Mouse (Mus musculus): Measurements from ENCODE around the gene Sik2. TPM values are rescaled to one million over a fixed set of nuclear protein-coding genes. Genes with fewer than 3 reads are reported as not detected.

The Sik2 gene
- polyA plus RNA-seq, 1 experiment from 2014 or later, result 16.1 TPM

GRCm38 (mm10) chr9:50941804-50942401 lies 67.0 kb downstream of the Sik2 start:
- no peak overlapping the region for H3K9ac ChIP-seq (replicated peaks; ENCODE audit: low read depth, low read length)
- H3K4me2 ChIP-seq (ENCODE audit: low read depth, low read length), result no peak overlapping the region
- no peak for ATAC-seq (ENCODE audit: low read depth)
- H3K4me1 ChIP-seq (ENCODE audit: control insufficient read depth, insufficient read depth, low read length), result no peaks in the 10 kb centered on the region
- no peaks in the 10 kb centered on the region for H3K36me3 ChIP-seq (ENCODE audit: control insufficient read depth, insufficient read depth, low read length)
- no peak overlapping the region for H3K27ac ChIP-seq (ENCODE audit: low read depth, low read length)
- no peaks in the 10 kb centered on the region for H3K9me3 ChIP-seq (ENCODE audit: control insufficient read depth, low read length)
- 85% methylated on average over 3 of the region's 3 CpGs for WGBS
- H3K27me3 ChIP-seq (ENCODE audit: control insufficient read depth, insufficient read depth, low read length), result no peaks in the 10 kb centered on the region
- no peak overlapping the region for H3K4me3 ChIP-seq (ENCODE audit: low read depth, low read length)

GRCm38 (mm10) chr9:50929986-50930385 lies 78.9 kb downstream of the Sik2 start:
- Histone ChIP-seq H3K4me1 (ENCODE audit: control insufficient read depth, insufficient read depth, low read length) (no peaks in the 10 kb centered on the region), H3K9me3 (ENCODE audit: control insufficient read depth, low read length) (no peaks in the 10 kb centered on the region), H3K4me3 (ENCODE audit: low read depth, low read length) (no peak overlapping the region), H3K27ac (ENCODE audit: low read depth, low read length) (no peak overlapping the region), H3K4me2 (ENCODE audit: low read depth, low read length) (no peak overlapping the region), H3K36me3 (ENCODE audit: control insufficient read depth, insufficient read depth, low read length) (no peaks in the 10 kb centered on the region), H3K9ac (replicated peaks; ENCODE audit: low read depth, low read length) (no peak overlapping the region), H3K27me3 (ENCODE audit: control insufficient read depth, insufficient read depth, low read length) (no peaks in the 10 kb centered on the region)
- ATAC-seq (ENCODE audit: low read depth), result no peak

DNA sequence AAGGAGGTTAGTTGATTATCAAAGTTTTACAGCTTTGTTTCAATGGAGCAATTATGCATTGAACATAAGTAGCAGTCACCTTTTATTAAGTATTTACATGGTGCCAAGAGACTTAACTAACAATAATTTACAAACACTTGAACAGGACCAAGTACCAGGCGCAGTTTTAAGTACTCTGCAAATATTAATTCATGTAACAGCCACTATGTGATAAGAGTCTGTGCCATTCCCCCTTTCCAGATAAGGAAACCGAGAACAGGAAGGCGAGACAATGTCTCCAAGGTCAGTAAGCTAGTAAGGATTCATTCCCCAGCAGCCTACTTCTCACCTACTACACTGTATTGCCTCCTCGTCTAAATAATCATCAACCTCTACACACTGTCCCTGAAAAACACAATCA lies 83.1 kb downstream of the Sik2 start:
- Histone ChIP-seq H3K36me3 (ENCODE audit: control insufficient read depth, insufficient read depth, low read length) (no peaks in the 10 kb centered on the region), H3K27ac (ENCODE audit: low read depth, low read length) (no peak overlapping the region), H3K9me3 (ENCODE audit: control insufficient read depth, low read length) (no peaks in the 10 kb centered on the region), H3K27me3 (ENCODE audit: control insufficient read depth, insufficient read depth, low read length) (no peaks in the 10 kb centered on the region), H3K9ac (replicated peaks; ENCODE audit: low read depth, low read length) (no peak overlapping the region), H3K4me2 (ENCODE audit: low read depth, low read length) (no peak overlapping the region), H3K4me3 (ENCODE audit: low read depth, low read length) (no peak overlapping the region), H3K4me1 (ENCODE audit: control insufficient read depth, insufficient read depth, low read length) (no peaks in the 10 kb centered on the region)
- ATAC-seq (ENCODE audit: low read depth), result no peak
- WGBS, result 94% methylated on average over 4 of the region's 4 CpGs

- H3K27me3 ChIP-seq (ENCODE audit: control insufficient read depth, insufficient read depth, low read length), result no peaks in the 10 kb centered on the region
- no peak overlapping the region for H3K27ac ChIP-seq (ENCODE audit: low read depth, low read length)
- no peak for ATAC-seq (ENCODE audit: low read depth)
- H3K36me3 ChIP-seq (ENCODE audit: control insufficient read depth, insufficient read depth, low read length), result no peaks in the 10 kb centered on the region
- no peak overlapping the region for H3K4me3 ChIP-seq (ENCODE audit: low read depth, low read length)
- no peak overlapping the region for H3K9ac ChIP-seq (replicated peaks; ENCODE audit: low read depth, low read length)
- H3K9me3 ChIP-seq (ENCODE audit: control insufficient read depth, low read length), result no peaks in the 10 kb centered on the region
- no peak overlapping the region for H3K4me2 ChIP-seq (ENCODE audit: low read depth, low read length)
- H3K4me1 ChIP-seq (ENCODE audit: control insufficient read depth, insufficient read depth, low read length), result no peaks in the 10 kb centered on the region
Observed at GRCm38 (mm10) chr9:50924454-50924853, 84.4 kb downstream of the Sik2 start.

DNA sequence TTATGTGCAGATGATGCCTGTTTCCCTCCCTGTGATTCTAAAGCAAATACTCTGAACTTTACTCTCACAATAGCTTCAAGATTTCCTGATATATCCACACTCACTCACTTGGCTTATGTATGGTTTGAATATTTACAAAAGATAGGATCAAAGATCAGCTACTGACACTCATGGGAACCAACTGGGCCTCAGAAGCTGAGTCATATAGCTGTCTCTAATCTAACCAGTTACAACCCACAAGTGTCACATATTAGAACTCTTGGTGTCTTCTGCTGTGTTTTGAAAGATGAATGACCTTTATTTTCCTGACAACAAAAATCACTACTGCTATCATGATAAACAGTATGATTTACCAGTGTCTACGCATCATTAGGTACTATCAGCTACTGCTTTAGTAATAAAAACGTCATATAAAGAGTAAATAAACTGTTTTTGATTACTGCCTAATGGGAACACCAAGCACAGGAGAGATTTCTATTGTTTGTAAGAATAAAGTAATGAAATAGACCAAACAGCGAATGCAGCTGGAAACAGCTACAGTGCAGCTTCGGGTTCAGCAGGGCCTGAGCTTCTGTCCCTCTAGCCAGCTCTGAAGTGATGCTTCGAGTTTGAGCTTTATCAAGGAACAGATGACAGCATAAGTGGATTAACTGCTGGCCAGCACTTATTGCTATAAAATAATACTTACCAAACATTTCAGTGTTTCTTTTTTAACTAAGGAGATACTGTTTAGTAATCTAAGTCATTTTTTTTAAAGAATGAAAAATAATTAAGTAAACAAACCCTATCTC lies 86.3 kb downstream of the Sik2 start:
- no peak overlapping the region for H3K4me2 ChIP-seq (ENCODE audit: low read depth, low read length)
- no peaks in the 10 kb centered on the region for H3K27me3 ChIP-seq (ENCODE audit: control insufficient read depth, insufficient read depth, low read length)
- H3K4me3 ChIP-seq (ENCODE audit: low read depth, low read length), result no peak overlapping the region
- no peak for ATAC-seq (ENCODE audit: low read depth)
- no peaks in the 10 kb centered on the region for H3K36me3 ChIP-seq (ENCODE audit: control insufficient read depth, insufficient read depth, low read length)
- no peak overlapping the region for H3K9ac ChIP-seq (replicated peaks; ENCODE audit: low read depth, low read length)
- 0 out of 2 replicates have a peak, but pooled peaks cover 4% of the 10 kb centered on the region for H3K4me1 ChIP-seq (ENCODE audit: control insufficient read depth, insufficient read depth, low read length)
- 66% methylated on average over 5 of the region's 5 CpGs for WGBS
- no peak overlapping the region for H3K27ac ChIP-seq (ENCODE audit: low read depth, low read length)
- no peaks in the 10 kb centered on the region for H3K9me3 ChIP-seq (ENCODE audit: control insufficient read depth, low read length)

DNA sequence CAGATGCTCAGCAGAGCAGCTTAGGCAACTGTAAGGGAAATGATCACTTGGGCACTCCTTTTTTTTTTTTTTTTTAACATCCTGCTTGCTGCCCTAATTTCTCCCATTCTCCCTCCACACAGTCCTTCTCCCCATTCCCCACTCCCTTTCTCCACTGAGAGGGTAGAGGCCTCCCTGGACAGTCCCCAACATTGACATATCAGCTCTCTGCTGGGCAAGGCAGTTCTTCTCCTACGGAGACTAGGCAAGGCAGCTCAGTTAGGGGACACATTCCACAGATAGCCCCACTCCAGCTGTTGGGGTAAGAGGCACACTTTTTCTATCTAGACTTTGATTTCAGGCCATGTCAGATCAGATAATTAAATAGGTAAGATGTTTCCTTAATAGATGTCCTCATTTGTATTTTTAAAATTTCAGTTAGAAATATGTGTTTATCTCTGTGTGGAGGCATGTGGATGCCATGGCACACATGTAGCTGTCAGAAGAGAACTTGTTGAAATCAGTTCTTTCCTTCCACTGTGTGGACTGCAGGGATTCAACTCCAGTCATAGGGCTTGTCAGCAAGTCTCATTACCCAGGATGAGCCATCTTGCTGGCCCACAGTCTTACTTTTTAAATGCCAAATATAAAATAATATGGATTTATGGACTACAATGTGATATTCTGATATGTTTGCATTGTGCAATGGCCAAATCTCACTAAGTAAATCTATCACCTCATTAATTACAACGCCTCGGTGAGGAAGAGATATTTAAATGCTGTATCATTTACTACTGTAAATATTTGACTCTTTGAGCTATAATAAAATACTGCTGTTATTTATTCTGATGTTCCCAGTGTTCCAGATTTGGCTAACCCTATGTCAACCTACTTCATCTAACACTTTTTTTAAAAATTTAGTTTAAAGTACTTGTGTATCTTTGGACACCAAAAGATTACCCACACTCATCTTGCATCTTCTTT lies 87.7 kb downstream of the Sik2 start:
- no peak overlapping the region for H3K27ac ChIP-seq (ENCODE audit: low read depth, low read length)

GRCm38 (mm10) chr9:50919554-50919953 lies 89.3 kb downstream of the Sik2 start:
- Histone ChIP-seq H3K4me3 (ENCODE audit: low read depth, low read length) (no peak overlapping the region), H3K27me3 (ENCODE audit: control insufficient read depth, insufficient read depth, low read length) (no peaks in the 10 kb centered on the region), H3K36me3 (ENCODE audit: control insufficient read depth, insufficient read depth, low read length) (no peaks in the 10 kb centered on the region), H3K27ac (ENCODE audit: low read depth, low read length) (no peak overlapping the region), H3K4me2 (ENCODE audit: low read depth, low read length) (no peak overlapping the region), H3K4me1 (ENCODE audit: control insufficient read depth, insufficient read depth, low read length) (0 out of 2 replicates have a peak, but pooled peaks cover 4% of the 10 kb centered on the region), H3K9ac (replicated peaks; ENCODE audit: low read depth, low read length) (no peak overlapping the region), H3K9me3 (ENCODE audit: control insufficient read depth, low read length) (no peaks in the 10 kb centered on the region)
- ATAC-seq (ENCODE audit: low read depth), result no peak
- WGBS, result 96% methylated on average over 2 of the region's 2 CpGs

More for the DNA sequence above, 87.7 kb downstream of the Sik2 start:
- no peaks in the 10 kb centered on the region for H3K36me3 ChIP-seq (ENCODE audit: control insufficient read depth, insufficient read depth, low read length)
- no peaks in the 10 kb centered on the region for H3K27me3 ChIP-seq (ENCODE audit: control insufficient read depth, insufficient read depth, low read length)
- no peak overlapping the region for H3K4me2 ChIP-seq (ENCODE audit: low read depth, low read length)
- 0 out of 2 replicates have a peak, but pooled peaks cover 4% of the 10 kb centered on the region for H3K4me1 ChIP-seq (ENCODE audit: control insufficient read depth, insufficient read depth, low read length)
- no peak overlapping the region for H3K4me3 ChIP-seq (ENCODE audit: low read depth, low read length)
- H3K9ac ChIP-seq (replicated peaks; ENCODE audit: low read depth, low read length), result no peak overlapping the region
- WGBS, result 83% methylated on average over 3 of the region's 3 CpGs
- no peak for ATAC-seq (ENCODE audit: low read depth)
- H3K9me3 ChIP-seq (ENCODE audit: control insufficient read depth, low read length), result no peaks in the 10 kb centered on the region

DNA sequence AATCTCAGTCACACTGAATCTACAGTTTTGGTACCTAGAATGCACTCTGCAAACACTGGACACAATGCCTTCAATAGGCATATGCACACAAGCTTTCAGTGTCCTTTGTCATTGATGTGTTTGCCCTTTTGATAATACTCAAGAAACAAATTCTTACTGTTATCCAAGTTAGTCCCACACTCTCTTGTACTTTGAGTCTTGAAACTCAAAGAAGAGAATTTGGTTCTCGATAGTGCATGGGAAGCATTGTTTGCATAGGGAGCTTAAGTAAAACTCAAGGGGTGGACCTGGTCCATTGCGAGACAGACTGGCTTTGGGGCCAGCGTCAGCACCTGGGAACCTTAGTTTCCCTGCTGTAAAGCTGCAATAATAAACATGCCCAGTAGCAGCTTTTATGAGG lies 90.7 kb downstream of the Sik2 start:
- no peak overlapping the region for H3K4me3 ChIP-seq (ENCODE audit: low read depth, low read length)
- WGBS, result 69% methylated on average over 3 of the region's 3 CpGs
- ATAC-seq (ENCODE audit: low read depth), result no peak
- 0 out of 2 replicates have a peak, but pooled peaks cover 4% of the 10 kb centered on the region for H3K4me1 ChIP-seq (ENCODE audit: control insufficient read depth, insufficient read depth, low read length)
- no peak overlapping the region for H3K27ac ChIP-seq (ENCODE audit: low read depth, low read length)
- no peak overlapping the region for H3K4me2 ChIP-seq (ENCODE audit: low read depth, low read length)
- H3K9ac ChIP-seq (replicated peaks; ENCODE audit: low read depth, low read length), result no peak overlapping the region
- H3K36me3 ChIP-seq (ENCODE audit: control insufficient read depth, insufficient read depth, low read length), result no peaks in the 10 kb centered on the region
- no peaks in the 10 kb centered on the region for H3K27me3 ChIP-seq (ENCODE audit: control insufficient read depth, insufficient read depth, low read length)
- no peaks in the 10 kb centered on the region for H3K9me3 ChIP-seq (ENCODE audit: control insufficient read depth, low read length)

Measured in neural tube, embryonic 14.5 days (tissue).